In the genomic region with DNA sequence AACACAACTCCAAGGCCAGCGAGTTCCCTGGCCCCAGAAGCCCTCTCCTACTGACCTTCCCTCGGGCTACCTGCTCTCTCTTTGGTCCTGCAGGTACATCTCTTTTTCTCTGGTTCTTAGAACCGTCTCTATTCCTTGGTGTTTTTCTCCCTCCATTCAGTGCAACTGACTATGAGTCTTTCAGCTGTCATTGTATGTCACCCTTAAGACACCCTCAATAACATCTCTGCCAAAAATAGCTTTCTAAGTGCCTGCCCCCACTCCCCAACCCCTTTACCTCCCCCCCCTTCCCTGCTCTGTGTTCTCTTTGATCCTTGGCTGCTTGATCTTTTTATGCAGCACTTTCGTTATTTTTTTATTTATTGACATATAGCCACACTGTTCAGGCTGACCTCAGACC, we compare ENCODE assay signal across 25 mouse cellular contexts. TPM values are rescaled to one million over a fixed set of nuclear protein-coding genes. Genes with fewer than 3 reads are reported as not detected.
A peak's percentile ranks its signal among the peaks of the same experiment; 100 is the strongest.
DNase-seq lines count a peak whose midpoint lies in the region; ATAC-seq and TF ChIP-seq lines count a peak whose summit lies in the region.
"Had no signal": no experiment of that assay in that cellular context is flagged by ENCODE, and none has a peak within 500 bp of the region (broad histone marks: within the 10 kb centered on the region; RNA-seq: fewer than 3 reads in every experiment).

No protein-coding gene starts in this region.

- 43% methylated on average over 4 of the region's 4 CpGs for WGBS in forebrain, postnatal 0 days
- 64% methylated on average over 4 of the region's 4 CpGs for WGBS in forebrain, embryonic 11.5 days
- 62% methylated on average over 4 of the region's 4 CpGs for WGBS in midbrain, embryonic 13.5 days
- 70% methylated on average over 4 of the region's 4 CpGs for WGBS in midbrain, embryonic 11.5 days
- WGBS in intestine, postnatal 0 days, result 51% methylated on average over 4 of the region's 4 CpGs

- ATAC-seq in forebrain, postnatal 0 days, result peak; percentile 84; the same call in 1 of the 2 replicates
- ATAC-seq in forebrain, embryonic 11.5 days (replicated peaks; ENCODE audit: low FRiP score), result no peak
- ATAC-seq in midbrain, embryonic 13.5 days, result no peak
- no peak for ATAC-seq in midbrain, embryonic 11.5 days (ENCODE audit: low FRiP score)
- ATAC-seq in intestine, postnatal 0 days, result no peak
- ATAC-seq: activated CD4-positive, CD25-positive, alpha-beta regulatory T cell, adult 4 months; hindbrain, embryonic 16.5 days; inflammation-experienced regulatory T-cells, adult 6 months; Patski had no signal

- no peak for TF ChIP-seq CTCF in forebrain, postnatal 0 days (IDR thresholded peaks at IDR 0.05; ENCODE audit: low read depth)
- no peak for TF ChIP-seq CTCF in intestine, postnatal 0 days (IDR thresholded peaks at IDR 0.05; ENCODE audit: low read depth)

- no peak for DNase-seq in forebrain, postnatal 0 days
- DNase-seq in forebrain, embryonic 11.5 days (ENCODE audit: low spot score), result no peak
- no peak for DNase-seq in midbrain, embryonic 11.5 days (ENCODE audit: low spot score, missing footprints)
- DNase-seq: adrenal gland, postnatal 14 days; cerebellum, adult 18-20 months; cerebellum, adult 9-11 months; cerebellum, postnatal 36 days; gastrocnemius, postnatal 36 days; heart, adult 2 months; heart, postnatal 10 days; heart, postnatal 4 days; kidney, adult 18-20 months had no signal

- no peak overlapping the region for H3K4me3 ChIP-seq in forebrain, postnatal 0 days (ENCODE audit: low read depth, low read length)
- no peak overlapping the region for H3K4me3 ChIP-seq in forebrain, embryonic 11.5 days (ENCODE audit: low read depth, low read length)
- H3K4me3 ChIP-seq in midbrain, embryonic 13.5 days (replicated peaks), result no peak overlapping the region
- H3K4me3 ChIP-seq in midbrain, embryonic 11.5 days (ENCODE audit: low read depth, low read length), result no peak overlapping the region
- H3K4me3 ChIP-seq in myocyte, result no peak overlapping the region
- H3K4me3 ChIP-seq in intestine, postnatal 0 days (ENCODE audit: low read depth, low read length), result no peak overlapping the region
- H3K4me3 ChIP-seq: embryonic facial prominence, embryonic 13.5 days; heart, adult 2 months; hindbrain, embryonic 12.5 days had no signal

- no peaks in the 10 kb centered on the region for H3K36me3 ChIP-seq in forebrain, postnatal 0 days (ENCODE audit: insufficient read depth)
- H3K36me3 ChIP-seq in forebrain, embryonic 11.5 days (ENCODE audit: control insufficient read depth, insufficient read depth, low read length), result no peaks in the 10 kb centered on the region
- no peaks in the 10 kb centered on the region for H3K36me3 ChIP-seq in midbrain, embryonic 13.5 days
- H3K36me3 ChIP-seq in midbrain, embryonic 11.5 days (ENCODE audit: control insufficient read depth, insufficient read depth, low read length), result no peaks in the 10 kb centered on the region
- no peaks in the 10 kb centered on the region for H3K36me3 ChIP-seq in myocyte (ENCODE audit: control insufficient read depth, insufficient read depth)
- no peaks in the 10 kb centered on the region for H3K36me3 ChIP-seq in intestine, postnatal 0 days (ENCODE audit: control insufficient read depth, insufficient read depth)
- H3K36me3 ChIP-seq: embryonic facial prominence, embryonic 13.5 days; hindbrain, embryonic 12.5 days had no signal

- H3ac ChIP-seq in myocyte (ENCODE audit: control insufficient read depth, insufficient read length), result no peak overlapping the region

- no peaks in the 10 kb centered on the region for H3K27me3 ChIP-seq in forebrain, postnatal 0 days (ENCODE audit: insufficient read depth, low read length)
- no peaks in the 10 kb centered on the region for H3K27me3 ChIP-seq in forebrain, embryonic 11.5 days (ENCODE audit: control insufficient read depth, insufficient read depth, low read length)
- H3K27me3 ChIP-seq in midbrain, embryonic 13.5 days, result no peaks in the 10 kb centered on the region
- no peaks in the 10 kb centered on the region for H3K27me3 ChIP-seq in midbrain, embryonic 11.5 days (ENCODE audit: control insufficient read depth, insufficient read depth, low read length)
- H3K27me3 ChIP-seq in myocyte (ENCODE audit: control insufficient read depth, insufficient read depth, insufficient read length), result no peaks in the 10 kb centered on the region
- H3K27me3 ChIP-seq in intestine, postnatal 0 days (replicated peaks; ENCODE audit: control insufficient read depth, insufficient read depth, low read length), result no peaks in the 10 kb centered on the region
- H3K27me3 ChIP-seq: CH12.LX; embryonic facial prominence, embryonic 13.5 days; hindbrain, embryonic 12.5 days had no signal

- H3K4me2 ChIP-seq in forebrain, postnatal 0 days (ENCODE audit: low read depth), result no peak overlapping the region
- H3K4me2 ChIP-seq in forebrain, embryonic 11.5 days (ENCODE audit: low read depth, low read length, severe bottlenecking), result no peak overlapping the region
- H3K4me2 ChIP-seq in midbrain, embryonic 13.5 days (replicated peaks), result no peak overlapping the region
- H3K4me2 ChIP-seq in midbrain, embryonic 11.5 days, result no peak overlapping the region
- peak overlapping the region; percentile 57 for H3K4me2 ChIP-seq in myocyte (ENCODE audit: low read depth)
- no peak overlapping the region for H3K4me2 ChIP-seq in intestine, postnatal 0 days (replicated peaks; ENCODE audit: low read depth)
- H3K4me2 ChIP-seq: embryonic facial prominence, embryonic 13.5 days; hindbrain, embryonic 12.5 days had no signal

- no peak overlapping the region for H3K9ac ChIP-seq in forebrain, postnatal 0 days
- no peak overlapping the region for H3K9ac ChIP-seq in forebrain, embryonic 11.5 days (ENCODE audit: low read length)
- H3K9ac ChIP-seq in midbrain, embryonic 13.5 days (replicated peaks), result 0 out of 2 replicates have a peak overlapping the region, but pooled peaks have one; percentile 2
- no peak overlapping the region for H3K9ac ChIP-seq in midbrain, embryonic 11.5 days (ENCODE audit: low read length)
- no peak overlapping the region for H3K9ac ChIP-seq in intestine, postnatal 0 days (ENCODE audit: low read depth, low read length)
- H3K9ac ChIP-seq: embryonic facial prominence, embryonic 13.5 days; hindbrain, embryonic 12.5 days had no signal

- no peak for TF ChIP-seq POLR2A in myocyte (IDR thresholded peaks at IDR 0.05; ENCODE audit: insufficient read length, low read depth)

- H3K9me3 ChIP-seq in forebrain, postnatal 0 days (ENCODE audit: low read length), result no peaks in the 10 kb centered on the region
- H3K9me3 ChIP-seq in forebrain, embryonic 11.5 days (ENCODE audit: control insufficient read depth, low read length), result no peaks in the 10 kb centered on the region
- H3K9me3 ChIP-seq in midbrain, embryonic 13.5 days, result no peaks in the 10 kb centered on the region
- H3K9me3 ChIP-seq in midbrain, embryonic 11.5 days (ENCODE audit: control insufficient read depth, low read length), result no peaks in the 10 kb centered on the region
- H3K9me3 ChIP-seq in intestine, postnatal 0 days (ENCODE audit: control insufficient read depth), result no peaks in the 10 kb centered on the region
- H3K9me3 ChIP-seq: embryonic facial prominence, embryonic 13.5 days; hindbrain, embryonic 12.5 days had no signal

- H3K79me2 ChIP-seq in myocyte (ENCODE audit: control insufficient read depth, insufficient read depth), result no peaks in the 10 kb centered on the region

- H3K27ac ChIP-seq in forebrain, postnatal 0 days (ENCODE audit: low read depth, low read length), result peak overlapping the region; percentile 71
- H3K27ac ChIP-seq in forebrain, embryonic 11.5 days (ENCODE audit: low read depth, low read length), result no peak overlapping the region
- no peak overlapping the region for H3K27ac ChIP-seq in midbrain, embryonic 13.5 days
- no peak overlapping the region for H3K27ac ChIP-seq in midbrain, embryonic 11.5 days (ENCODE audit: low read depth, low read length)
- H3K27ac ChIP-seq in intestine, postnatal 0 days (ENCODE audit: low read depth, low read length), result no peak overlapping the region
- H3K27ac ChIP-seq: embryonic facial prominence, embryonic 13.5 days; heart, adult 2 months; hindbrain, embryonic 12.5 days had no signal

- 0 out of 2 replicates have a peak, but pooled peaks cover 3% of the 10 kb centered on the region for H3K4me1 ChIP-seq in forebrain, postnatal 0 days (ENCODE audit: insufficient read depth)
- H3K4me1 ChIP-seq in forebrain, embryonic 11.5 days (replicated peaks; ENCODE audit: control insufficient read depth, insufficient read depth, low read length), result no peaks in the 10 kb centered on the region
- peaks cover 4% of the 10 kb centered on the region; the same call in 1 of the 2 replicates for H3K4me1 ChIP-seq in midbrain, embryonic 13.5 days (replicated peaks)
- H3K4me1 ChIP-seq in midbrain, embryonic 11.5 days (ENCODE audit: control insufficient read depth, insufficient read depth, low read length), result no peaks in the 10 kb centered on the region
- H3K4me1 ChIP-seq in intestine, postnatal 0 days (replicated peaks; ENCODE audit: control insufficient read depth, insufficient read depth, low read length), result no peaks in the 10 kb centered on the region
- H3K4me1 ChIP-seq: embryonic facial prominence, embryonic 13.5 days; hindbrain, embryonic 12.5 days had no signal

RNA-seq across cellular contexts. Expression of gene Avpr1b, which starts 18.6 kb away (rescaled TPM):
- total RNA-seq in forebrain, postnatal 0 days (2014; rRNA removed), result not detected in 2 replicates
- not detected in 2 replicates for polyA plus RNA-seq in forebrain, postnatal 0 days (2015; fragmentation: Nextera tagmentation; extraction: Ambion mirVana)
- 0.09 TPM in 1 of 2 replicates, not detected in the other for polyA plus RNA-seq in forebrain, embryonic 11.5 days (2014; fragmentation: Nextera tagmentation; extraction: Ambion mirVana)
- polyA plus RNA-seq in midbrain, embryonic 13.5 days (2015; fragmentation: Nextera tagmentation; extraction: Ambion mirVana), result not detected in 2 replicates
- not detected in 2 replicates for polyA plus RNA-seq in midbrain, embryonic 11.5 days (2014; fragmentation: Nextera tagmentation; extraction: Ambion mirVana)
- not detected for polyA plus RNA-seq in myocyte (2012; fragmentation: generic; extraction: Trizol)
- polyA plus RNA-seq in intestine, postnatal 0 days (2015; fragmentation: Nextera tagmentation; extraction: Ambion mirVana), result 0.05 TPM in 1 of 2 replicates, not detected in the other
- total RNA-seq: adrenal gland, adult 18-20 months; gastrocnemius, adult 8-10 months; gastrocnemius, postnatal 36 days; heart, adult 2 months; heart, postnatal 10 days; heart, postnatal 4 days had no signal
- polyA plus RNA-seq: embryonic facial prominence, embryonic 13.5 days; heart, adult 2 months; heart, embryonic 14.5 days; hindbrain, embryonic 12.5 days; hindbrain, embryonic 16.5 days; inflammation-experienced regulatory T-cells, adult 6 months; Patski had no signal

RNA-seq across cellular contexts. Expression of gene Fam72a, which starts 52.7 kb away (rescaled TPM):
- 0.38 and 1.5 TPM in 2 replicates for total RNA-seq in forebrain, postnatal 0 days (2014; rRNA removed)
- 0.86 and 1.2 TPM in 2 replicates for polyA plus RNA-seq in forebrain, postnatal 0 days (2015; fragmentation: Nextera tagmentation; extraction: Ambion mirVana)
- 5.6 and 5.9 TPM in 2 replicates for polyA plus RNA-seq in forebrain, embryonic 11.5 days (2014; fragmentation: Nextera tagmentation; extraction: Ambion mirVana)
- 1.8 and 2.1 TPM in 2 replicates for polyA plus RNA-seq in midbrain, embryonic 13.5 days (2015; fragmentation: Nextera tagmentation; extraction: Ambion mirVana)
- polyA plus RNA-seq in midbrain, embryonic 11.5 days (2014; fragmentation: Nextera tagmentation; extraction: Ambion mirVana), result 4.5 and 4.7 TPM in 2 replicates
- polyA plus RNA-seq in myocyte (2012; fragmentation: generic; extraction: Trizol), result 1.9 TPM
- polyA plus RNA-seq in intestine, postnatal 0 days (2015; fragmentation: Nextera tagmentation; extraction: Ambion mirVana), result 0.86 and 1.1 TPM in 2 replicates

RNA-seq across cellular contexts. Expression of gene Srgap2, which starts 53.2 kb away (rescaled TPM):
- total RNA-seq in forebrain, postnatal 0 days (2014; rRNA removed), result 61.1 and 68.4 TPM in 2 replicates
- 17.0 and 28.1 TPM in 2 replicates for polyA plus RNA-seq in forebrain, postnatal 0 days (2015; fragmentation: Nextera tagmentation; extraction: Ambion mirVana)
- polyA plus RNA-seq in forebrain, embryonic 11.5 days (2014; fragmentation: Nextera tagmentation; extraction: Ambion mirVana), result 19.4 and 24.8 TPM in 2 replicates
- 16.6 and 18.8 TPM in 2 replicates for polyA plus RNA-seq in midbrain, embryonic 13.5 days (2015; fragmentation: Nextera tagmentation; extraction: Ambion mirVana)
- polyA plus RNA-seq in midbrain, embryonic 11.5 days (2014; fragmentation: Nextera tagmentation; extraction: Ambion mirVana), result 16.4 and 19.3 TPM in 2 replicates
- polyA plus RNA-seq in myocyte (2012; fragmentation: generic; extraction: Trizol), result 19.1 TPM
- 3.1 and 5.4 TPM in 2 replicates for polyA plus RNA-seq in intestine, postnatal 0 days (2015; fragmentation: Nextera tagmentation; extraction: Ambion mirVana)

RNA-seq across cellular contexts. Expression of gene Ctse, which starts 57.7 kb away (rescaled TPM):
- total RNA-seq in forebrain, postnatal 0 days (2014; rRNA removed), result 0.23 and 0.57 TPM in 2 replicates
- 0.08 TPM in 1 of 2 replicates, not detected in the other for polyA plus RNA-seq in forebrain, postnatal 0 days (2015; fragmentation: Nextera tagmentation; extraction: Ambion mirVana)
- 0.35 TPM in 1 of 2 replicates, not detected in the other for polyA plus RNA-seq in forebrain, embryonic 11.5 days (2014; fragmentation: Nextera tagmentation; extraction: Ambion mirVana)
- polyA plus RNA-seq in midbrain, embryonic 13.5 days (2015; fragmentation: Nextera tagmentation; extraction: Ambion mirVana), result not detected in 2 replicates
- polyA plus RNA-seq in midbrain, embryonic 11.5 days (2014; fragmentation: Nextera tagmentation; extraction: Ambion mirVana), result 0.12 and 0.31 TPM in 2 replicates
- not detected for polyA plus RNA-seq in myocyte (2012; fragmentation: generic; extraction: Trizol)
- 5.5 and 16.5 TPM in 2 replicates for polyA plus RNA-seq in intestine, postnatal 0 days (2015; fragmentation: Nextera tagmentation; extraction: Ambion mirVana)
- total RNA-seq: gastrocnemius, adult 8-10 months had no signal
- polyA plus RNA-seq: embryonic facial prominence, embryonic 13.5 days; heart, embryonic 14.5 days; hindbrain, embryonic 16.5 days; Patski had no signal
